Mouse (Mus musculus) ES-E14 (cell line): ENCODE measurements at regions not wholly inside any gene's neighbourhood (a gene's known extent, or its start where the extent isn't known, plus 50 kb on each side); places are given as distances from the start of the nearest gene placed in this dataset.

Experiments used
- CHD2 ChIP-seq: IDR thresholded peaks from 2 replicates; pipeline ENCODE4 v1.6.1; 2014; ENCODE audit warnings: mild to moderate bottlenecking, low read depth, low read length, inconsistent platforms
- HCFC1 ChIP-seq: IDR thresholded peaks from 2 replicates; pipeline ENCODE4 v1.6.1; 2012; ENCODE audit warnings: low read length, inconsistent platforms, borderline replicate concordance; ENCODE audit not compliant: insufficient read depth
- MAFK ChIP-seq: IDR thresholded peaks from 2 replicates; pipeline ENCODE4 v1.6.1; 2014; ENCODE audit warnings: mild to moderate bottlenecking, low read depth, low read length, inconsistent platforms; ENCODE audit not compliant: insufficient read depth
- ZC3H11A ChIP-seq: IDR thresholded peaks from 2 replicates; pipeline ENCODE4 v1.6.1; 2012; ENCODE audit warnings: low read depth, mild to moderate bottlenecking, inconsistent platforms, low read length, borderline replicate concordance
- ZNF384 ChIP-seq: IDR thresholded peaks from 2 replicates; pipeline ENCODE4 v1.6.1; 2012; ENCODE audit warnings: low read depth, low read length, inconsistent platforms

- no peak for TF ChIP-seq ZC3H11A
- TF ChIP-seq HCFC1: no peak
- TF ChIP-seq MAFK: no peak
- TF ChIP-seq CHD2: no peak
- peak; percentile 66; the same call in 1 of the 2 replicates for TF ChIP-seq ZNF384
Measured at GRCm38 (mm10) chr3:120982795-120983555, 188.5 kb downstream of the Rwdd3 start.
